Mouse (Mus musculus): ENCODE results near the gene Mob3b. TPM values are rescaled to one million over a fixed set of nuclear protein-coding genes. Genes with fewer than 3 reads are reported as not detected.

The Mob3b gene
- polyA plus RNA-seq, 1 experiment = not detected

- Histone ChIP-seq H3K9me3 (ENCODE audit: control insufficient read depth, low read length) (no peaks in the 10 kb centered on the region), H3K36me3 (ENCODE audit: control insufficient read depth) (no peaks in the 10 kb centered on the region), H3K4me1 (ENCODE audit: control insufficient read depth) (no peaks in the 10 kb centered on the region), H3K4me3 (replicated peaks) (no peak overlapping the region), H3K27me3 (ENCODE audit: control insufficient read depth) (no peaks in the 10 kb centered on the region)
- TF ChIP-seq TAL1 (IDR thresholded peaks at IDR 0.05; ENCODE audit: low read length) = no peak
- TF ChIP-seq GATA1 (IDR thresholded peaks at IDR 0.05; ENCODE audit: low read length) = no peak
Measured at GRCm38 (mm10) chr4:34991891-34992865, 165.1 kb downstream of the Mob3b start.

- Histone ChIP-seq H3K9me3 (ENCODE audit: control insufficient read depth, low read length) (no peaks in the 10 kb centered on the region), H3K27me3 (ENCODE audit: control insufficient read depth) (no peaks in the 10 kb centered on the region), H3K4me1 (ENCODE audit: control insufficient read depth) (no peaks in the 10 kb centered on the region), H3K36me3 (ENCODE audit: control insufficient read depth) (no peaks in the 10 kb centered on the region), H3K4me3 (replicated peaks) (no peak overlapping the region)
- TF ChIP-seq TAL1 (IDR thresholded peaks at IDR 0.05; ENCODE audit: low read length) (no peak), GATA1 (IDR thresholded peaks at IDR 0.05; ENCODE audit: low read length) (no peak)
Measured at GRCm38 (mm10) chr4:34991116-34991515, 166.2 kb downstream of the Mob3b start.

GRCm38 (mm10) chr4:34990659-34991058 lies 166.6 kb downstream of the Mob3b start:
- H3K9me3 ChIP-seq (ENCODE audit: control insufficient read depth, low read length) = no peaks in the 10 kb centered on the region
- no peak for TF ChIP-seq GATA1 (IDR thresholded peaks at IDR 0.05; ENCODE audit: low read length)
- no peak for TF ChIP-seq TAL1 (IDR thresholded peaks at IDR 0.05; ENCODE audit: low read length)

GRCm38 (mm10) chr4:34987568-34987967 lies 169.7 kb downstream of the Mob3b start:
- Histone ChIP-seq H3K36me3 (ENCODE audit: control insufficient read depth) (no peaks in the 10 kb centered on the region), H3K4me1 (ENCODE audit: control insufficient read depth) (no peaks in the 10 kb centered on the region), H3K4me3 (replicated peaks) (no peak overlapping the region), H3K27me3 (ENCODE audit: control insufficient read depth) (no peaks in the 10 kb centered on the region), H3K9me3 (ENCODE audit: control insufficient read depth, low read length) (no peaks in the 10 kb centered on the region)
- TF ChIP-seq GATA1 (IDR thresholded peaks at IDR 0.05; ENCODE audit: low read length) (no peak), TAL1 (IDR thresholded peaks at IDR 0.05; ENCODE audit: low read length) (no peak)

More at GRCm38 (mm10) chr4:34990659-34991058, 166.6 kb downstream of the Mob3b start:
- H3K4me1 ChIP-seq (ENCODE audit: control insufficient read depth) = no peaks in the 10 kb centered on the region
- no peaks in the 10 kb centered on the region for H3K27me3 ChIP-seq (ENCODE audit: control insufficient read depth)
- no peak overlapping the region for H3K4me3 ChIP-seq (replicated peaks)
- no peaks in the 10 kb centered on the region for H3K36me3 ChIP-seq (ENCODE audit: control insufficient read depth)

- Histone ChIP-seq H3K9me3 (ENCODE audit: control insufficient read depth, low read length) (no peaks in the 10 kb centered on the region), H3K27me3 (ENCODE audit: control insufficient read depth) (no peaks in the 10 kb centered on the region), H3K4me1 (ENCODE audit: control insufficient read depth) (no peaks in the 10 kb centered on the region), H3K36me3 (ENCODE audit: control insufficient read depth) (no peaks in the 10 kb centered on the region), H3K4me3 (replicated peaks) (no peak overlapping the region)
- TF ChIP-seq TAL1 (IDR thresholded peaks at IDR 0.05; ENCODE audit: low read length) (no peak), GATA1 (IDR thresholded peaks at IDR 0.05; ENCODE audit: low read length) (no peak)
Measured at GRCm38 (mm10) chr4:34987109-34987508, 170.2 kb downstream of the Mob3b start.

- Histone ChIP-seq H3K27me3 (ENCODE audit: control insufficient read depth) (no peaks in the 10 kb centered on the region), H3K4me1 (ENCODE audit: control insufficient read depth) (no peaks in the 10 kb centered on the region), H3K4me3 (replicated peaks) (no peak overlapping the region), H3K36me3 (ENCODE audit: control insufficient read depth) (no peaks in the 10 kb centered on the region), H3K9me3 (ENCODE audit: control insufficient read depth, low read length) (no peaks in the 10 kb centered on the region)
- no peak for TF ChIP-seq TAL1 (IDR thresholded peaks at IDR 0.05; ENCODE audit: low read length)
- no peak for TF ChIP-seq GATA1 (IDR thresholded peaks at IDR 0.05; ENCODE audit: low read length)
Measured at GRCm38 (mm10) chr4:34986647-34987046, 170.6 kb downstream of the Mob3b start.

GRCm38 (mm10) chr4:34984377-34984776 lies 172.9 kb downstream of the Mob3b start:
- Histone ChIP-seq H3K4me1 (ENCODE audit: control insufficient read depth) (no peaks in the 10 kb centered on the region), H3K9me3 (ENCODE audit: control insufficient read depth, low read length) (no peaks in the 10 kb centered on the region), H3K4me3 (replicated peaks) (no peak overlapping the region), H3K27me3 (ENCODE audit: control insufficient read depth) (no peaks in the 10 kb centered on the region), H3K36me3 (ENCODE audit: control insufficient read depth) (no peaks in the 10 kb centered on the region)
- no peak for TF ChIP-seq GATA1 (IDR thresholded peaks at IDR 0.05; ENCODE audit: low read length)
- TF ChIP-seq TAL1 (IDR thresholded peaks at IDR 0.05; ENCODE audit: low read length) = no peak

- H3K4me1 ChIP-seq (ENCODE audit: control insufficient read depth) = no peaks in the 10 kb centered on the region
- H3K36me3 ChIP-seq (ENCODE audit: control insufficient read depth) = no peaks in the 10 kb centered on the region
- H3K4me3 ChIP-seq (replicated peaks) = no peak overlapping the region
- no peaks in the 10 kb centered on the region for H3K9me3 ChIP-seq (ENCODE audit: control insufficient read depth, low read length)
- no peak for TF ChIP-seq GATA1 (IDR thresholded peaks at IDR 0.05; ENCODE audit: low read length)
- no peak for TF ChIP-seq TAL1 (IDR thresholded peaks at IDR 0.05; ENCODE audit: low read length)
- H3K27me3 ChIP-seq (ENCODE audit: control insufficient read depth) = no peaks in the 10 kb centered on the region
Measured at GRCm38 (mm10) chr4:34983511-34983910, 173.8 kb downstream of the Mob3b start.

- Histone ChIP-seq H3K4me1 (ENCODE audit: control insufficient read depth) (no peaks in the 10 kb centered on the region), H3K9me3 (ENCODE audit: control insufficient read depth, low read length) (no peaks in the 10 kb centered on the region), H3K27me3 (ENCODE audit: control insufficient read depth) (no peaks in the 10 kb centered on the region), H3K4me3 (replicated peaks) (no peak overlapping the region), H3K36me3 (ENCODE audit: control insufficient read depth) (no peaks in the 10 kb centered on the region)
- TF ChIP-seq TAL1 (IDR thresholded peaks at IDR 0.05; ENCODE audit: low read length) = no peak
- TF ChIP-seq GATA1 (IDR thresholded peaks at IDR 0.05; ENCODE audit: low read length) = no peak
Measured at GRCm38 (mm10) chr4:34981301-34982172, 175.7 kb downstream of the Mob3b start.

All from erythroblast, embryonic 14.5 days (primary cell).